Mouse (Mus musculus) stomach, embryonic 16.5 days (tissue): ENCODE data around the gene Rpl24. TPM values are rescaled to one million over a fixed set of nuclear protein-coding genes. Genes with fewer than 3 reads are reported as not detected.
"Not testable (repeated sequence)": the region's sequence is repeated elsewhere in the genome, so short reads cannot be mapped to it uniquely, and the experiment has no call there.

Experiments
- ATAC-seq: fragments of 200-750 bp; cut with Nextera tagmentation; 2 replicates; pipeline ENCODE4 v1.8.0; 2017; ENCODE audit warnings: moderate number of reproducible peaks, moderate TSS enrichment; ENCODE audit not compliant: insufficient read depth, low FRiP score
- H3K27ac ChIP-seq: fragments of 300-500 bp; sonication (generic); 2 replicates; pipeline ENCODE4 v1.5.1; 2014; ENCODE audit warnings: low read length
- H3K27me3 ChIP-seq: fragments of 300-500 bp; sonication (generic); 2 replicates; pipeline ENCODE4 v1.6.1; 2014; ENCODE audit warnings: low read length, control low read depth, mixed read lengths; ENCODE audit not compliant: control insufficient read depth, insufficient read depth
- H3K36me3 ChIP-seq: fragments of 300-500 bp; sonication (generic); 2 replicates; pipeline ENCODE4 v1.6.1; 2014; ENCODE audit warnings: low read length; ENCODE audit not compliant: control insufficient read depth, insufficient read depth
- H3K4me1 ChIP-seq: fragments of 300-500 bp; sonication (generic); 2 replicates; pipeline ENCODE4 v1.6.1; 2014; ENCODE audit warnings: low read length, control low read depth, mixed read lengths; ENCODE audit not compliant: control insufficient read depth, insufficient read depth
- H3K4me2 ChIP-seq: fragments of 300-500 bp; sonication (generic); 2 replicates; pipeline ENCODE4 v1.6.1; 2014; ENCODE audit warnings: low read depth, low read length, mixed read lengths
- H3K4me3 ChIP-seq: fragments of 300-500 bp; sonication (generic); replicated peaks from 2 replicates; pipeline ENCODE4 v1.5.1; 2014; ENCODE audit warnings: mild to moderate bottlenecking, low read length
- H3K9ac ChIP-seq: fragments of 300-500 bp; sonication (generic); 2 replicates; pipeline ENCODE4 v1.6.1; 2014; ENCODE audit warnings: low read length
- H3K9me3 ChIP-seq: fragments of 300-500 bp; sonication (generic); replicated peaks from 2 replicates; pipeline ENCODE4 v1.6.1; 2016; ENCODE audit warnings: low read length, control low read depth; ENCODE audit not compliant: control insufficient read depth
- WGBS: fragments of 180-500 bp; shearing (Covaris S2); extraction: QIAGEN DNeasy Blood & Tissue Kit; methylation state at CpG from one replicate; pipeline ENCODE4 v1.1.7; 2014; 5-methylcytosine and 5-hydroxymethylcytosine counted together
- polyA plus RNA-seq: library from polyadenylated mRNA; unstranded; fragments of >200 nt; fragmentation: Nextera tagmentation; extraction: Ambion mirVana; gene quantifications from 2 replicates; pipeline ENCODE4 v1.2.1, GENCODE M21; 2015

The Rpl24 gene
- polyA plus RNA-seq, 1 experiment from 2014 or later: 735 TPM

DNA sequence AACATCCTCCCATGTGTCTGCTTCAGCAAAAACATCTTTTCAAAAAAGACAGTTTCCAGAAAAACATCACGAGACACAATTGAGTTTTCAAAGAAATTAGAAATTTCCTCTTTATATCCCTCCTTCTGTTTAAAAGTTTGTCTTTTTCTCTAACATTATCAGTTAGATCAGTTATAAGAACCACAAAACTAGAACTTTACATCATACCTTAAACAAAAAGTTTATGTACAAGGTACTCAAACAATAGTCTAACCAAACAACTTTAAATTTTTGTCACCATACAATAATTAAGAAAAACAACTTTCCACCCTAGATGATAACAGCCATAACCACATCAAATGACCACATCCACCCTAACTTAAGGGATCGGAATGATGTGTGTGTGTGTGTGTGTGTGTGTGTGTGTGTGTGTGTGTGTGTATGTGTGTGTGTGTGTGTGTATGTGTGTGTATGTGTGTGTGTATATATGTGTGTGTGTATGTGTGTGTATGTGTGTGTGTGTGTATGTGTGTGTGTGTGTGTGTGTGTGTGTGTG, 18.1 kb upstream of the Rpl24 start:
- not testable (repeated sequence) for H3K36me3 ChIP-seq, H3K27ac ChIP-seq
- 84% methylated on average over 2 of the region's 2 CpGs for WGBS

DNA sequence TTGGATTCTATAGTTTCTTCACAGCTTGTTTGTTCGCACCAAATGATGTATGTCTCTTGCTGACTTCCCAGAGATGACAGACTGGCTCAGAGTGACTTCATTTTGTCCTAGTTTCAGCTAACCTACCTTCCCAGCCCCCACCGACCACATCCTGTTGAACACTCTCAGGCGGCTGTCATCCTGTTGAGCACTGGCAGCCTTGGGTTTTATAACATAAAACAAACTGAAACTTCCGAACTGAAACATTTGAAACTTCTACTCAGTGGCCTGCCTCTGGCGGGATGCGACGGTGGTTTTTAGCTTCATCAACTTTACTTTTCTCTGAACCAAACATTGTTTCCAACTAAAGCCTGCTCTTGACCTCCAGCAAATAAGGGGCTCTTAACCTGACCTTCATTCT, 17.1 kb upstream of the Rpl24 start:
- 36% methylated on average over 7 of the region's 7 CpGs for WGBS
- no peak overlapping the region for H3K4me2 ChIP-seq
- no peak overlapping the region for H3K4me3 ChIP-seq
- H3K27ac ChIP-seq: no peak overlapping the region
- no peaks in the 10 kb centered on the region for H3K36me3 ChIP-seq
- no peaks in the 10 kb centered on the region for H3K27me3 ChIP-seq
- no peak overlapping the region for H3K9ac ChIP-seq
- ATAC-seq: no peak
- H3K4me1 ChIP-seq: no peaks in the 10 kb centered on the region
- H3K9me3 ChIP-seq: no peaks in the 10 kb centered on the region

More for the DNA sequence above, 18.1 kb upstream of the Rpl24 start:
- not testable (repeated sequence) for ATAC-seq, H3K9ac ChIP-seq, H3K9me3 ChIP-seq, H3K4me2 ChIP-seq, H3K4me3 ChIP-seq, H3K4me1 ChIP-seq, H3K27me3 ChIP-seq

- Histone ChIP-seq H3K4me1 (no peaks in the 10 kb centered on the region), H3K4me2 (no peak overlapping the region), H3K4me3 (no peak overlapping the region), H3K27me3 (no peaks in the 10 kb centered on the region), H3K9me3 (no peaks in the 10 kb centered on the region), H3K9ac (no peak overlapping the region), H3K36me3 (no peaks in the 10 kb centered on the region), H3K27ac (0 out of 2 replicates have a peak overlapping the region, but pooled peaks have one; percentile 14)
- ATAC-seq: no peak
- 61% methylated on average over 3 of the region's 3 CpGs for WGBS
Measured at GRCm38 (mm10) chr16:55950462-55950861, 15.6 kb upstream of the Rpl24 start.

- Histone ChIP-seq H3K4me2 (peak overlapping the region; percentile 40), H3K27ac (no peak overlapping the region), H3K4me1 (no peaks in the 10 kb centered on the region), H3K9me3 (no peaks in the 10 kb centered on the region), H3K4me3 (peak overlapping the region; percentile 12), H3K27me3 (no peaks in the 10 kb centered on the region), H3K9ac (no peak overlapping the region), H3K36me3 (no peaks in the 10 kb centered on the region)
- WGBS: 39% methylated on average over 19 of the region's 19 CpGs
- no peak for ATAC-seq
Measured at GRCm38 (mm10) chr16:55950946-55951678, 15.0 kb upstream of the Rpl24 start.

DNA sequence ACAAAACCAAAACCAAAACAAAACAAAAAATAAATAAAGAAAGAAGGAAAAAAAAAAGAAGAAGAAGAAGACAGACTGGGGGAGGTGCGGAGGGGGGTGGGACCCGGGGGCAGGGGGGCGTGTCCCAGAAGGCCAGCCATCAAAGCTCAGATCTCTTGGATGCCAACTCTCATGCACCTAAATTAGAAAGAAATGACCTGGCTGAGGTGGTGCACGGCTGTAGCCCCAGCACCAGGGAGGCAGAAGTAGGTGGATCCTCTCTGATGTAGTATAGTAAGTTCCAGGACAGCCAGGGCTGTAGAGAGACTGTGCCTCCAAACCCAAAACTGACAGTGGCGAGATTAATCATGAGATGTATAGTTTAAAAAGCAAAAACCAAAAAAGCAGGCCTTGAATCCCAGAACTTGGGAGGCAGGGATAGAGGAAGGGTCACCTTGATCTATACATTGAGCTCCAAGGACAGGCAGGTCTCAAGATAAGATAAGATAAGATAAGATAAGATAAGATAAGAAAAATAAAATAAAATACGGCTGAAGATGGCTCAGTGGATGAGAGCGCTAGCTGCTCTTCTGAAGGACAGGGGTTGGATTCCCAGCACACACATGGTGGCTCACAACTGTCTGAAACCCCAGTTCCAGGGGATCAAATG, 14.3 kb upstream of the Rpl24 start:
- Histone ChIP-seq H3K4me2 (no peak overlapping the region; the same call in 1 of the 2 replicates), H3K27me3 (no peaks in the 10 kb centered on the region), H3K9me3 (no peaks in the 10 kb centered on the region), H3K27ac (no peak overlapping the region), H3K4me3 (no peak overlapping the region), H3K9ac (no peak overlapping the region), H3K4me1 (no peaks in the 10 kb centered on the region), H3K36me3 (no peaks in the 10 kb centered on the region)
- no peak for ATAC-seq
- 67% methylated on average over 7 of the region's 7 CpGs for WGBS

- H3K9me3 ChIP-seq: no peaks in the 10 kb centered on the region
- no peaks in the 10 kb centered on the region for H3K36me3 ChIP-seq
- H3K4me3 ChIP-seq: no peak overlapping the region
- H3K9ac ChIP-seq: no peak overlapping the region
- H3K4me1 ChIP-seq: no peaks in the 10 kb centered on the region
- no peaks in the 10 kb centered on the region for H3K27me3 ChIP-seq
- H3K4me2 ChIP-seq: no peak overlapping the region
- H3K27ac ChIP-seq: no peak overlapping the region
- no peak for ATAC-seq
Measured at GRCm38 (mm10) chr16:55952771-55953170, 13.3 kb upstream of the Rpl24 start.

DNA sequence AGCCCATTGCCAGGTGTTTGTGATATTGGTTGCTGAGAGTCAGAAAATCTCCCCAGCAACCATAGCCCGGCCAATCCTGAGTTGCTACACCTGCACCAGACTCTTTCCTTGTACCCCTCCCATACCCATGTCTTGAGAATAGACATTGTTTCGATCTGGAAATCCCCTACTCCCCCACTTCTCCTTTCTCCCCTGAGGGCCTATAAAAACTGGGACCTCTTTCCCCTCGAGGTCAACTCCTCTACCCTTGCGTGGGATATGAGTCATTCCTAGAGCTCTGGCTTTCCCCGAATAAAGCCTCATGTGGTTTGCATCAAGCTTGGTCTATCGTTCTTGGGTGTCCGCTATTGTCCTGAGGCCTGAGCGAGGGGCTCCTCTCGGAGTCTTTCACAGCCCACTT, 11.9 kb upstream of the Rpl24 start:
- not testable (repeated sequence) for H3K27me3 ChIP-seq, H3K9ac ChIP-seq, H3K27ac ChIP-seq, ATAC-seq, H3K4me2 ChIP-seq, H3K4me3 ChIP-seq, H3K4me1 ChIP-seq, H3K9me3 ChIP-seq, H3K36me3 ChIP-seq
- WGBS: 91% methylated on average over 9 of the region's 9 CpGs

DNA sequence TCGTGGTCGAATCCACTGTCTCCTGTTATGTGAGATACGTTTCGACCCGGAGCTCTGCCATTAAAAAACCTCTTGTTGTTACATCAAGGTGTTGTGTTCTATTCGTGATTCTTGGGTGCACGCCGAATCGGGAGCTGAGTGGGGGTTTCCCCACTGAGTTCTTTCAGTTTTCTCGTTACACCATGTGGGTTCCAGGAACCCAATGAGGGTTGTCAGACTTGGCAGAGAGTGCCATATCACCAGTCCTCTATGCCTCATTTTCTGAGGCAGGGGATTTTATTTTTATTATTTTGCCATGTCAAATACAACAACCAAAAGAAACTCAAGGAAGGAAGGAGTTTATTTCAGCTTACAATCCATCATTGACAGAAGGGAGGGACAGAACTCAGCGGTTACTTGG, 3.0 kb upstream of the Rpl24 start:
- not testable (repeated sequence) for H3K4me3 ChIP-seq, ATAC-seq, H3K27me3 ChIP-seq, H3K4me1 ChIP-seq, H3K27ac ChIP-seq, H3K9me3 ChIP-seq, H3K36me3 ChIP-seq, H3K9ac ChIP-seq, H3K4me2 ChIP-seq
- 90% methylated on average over 5 of the region's 11 CpGs for WGBS

DNA sequence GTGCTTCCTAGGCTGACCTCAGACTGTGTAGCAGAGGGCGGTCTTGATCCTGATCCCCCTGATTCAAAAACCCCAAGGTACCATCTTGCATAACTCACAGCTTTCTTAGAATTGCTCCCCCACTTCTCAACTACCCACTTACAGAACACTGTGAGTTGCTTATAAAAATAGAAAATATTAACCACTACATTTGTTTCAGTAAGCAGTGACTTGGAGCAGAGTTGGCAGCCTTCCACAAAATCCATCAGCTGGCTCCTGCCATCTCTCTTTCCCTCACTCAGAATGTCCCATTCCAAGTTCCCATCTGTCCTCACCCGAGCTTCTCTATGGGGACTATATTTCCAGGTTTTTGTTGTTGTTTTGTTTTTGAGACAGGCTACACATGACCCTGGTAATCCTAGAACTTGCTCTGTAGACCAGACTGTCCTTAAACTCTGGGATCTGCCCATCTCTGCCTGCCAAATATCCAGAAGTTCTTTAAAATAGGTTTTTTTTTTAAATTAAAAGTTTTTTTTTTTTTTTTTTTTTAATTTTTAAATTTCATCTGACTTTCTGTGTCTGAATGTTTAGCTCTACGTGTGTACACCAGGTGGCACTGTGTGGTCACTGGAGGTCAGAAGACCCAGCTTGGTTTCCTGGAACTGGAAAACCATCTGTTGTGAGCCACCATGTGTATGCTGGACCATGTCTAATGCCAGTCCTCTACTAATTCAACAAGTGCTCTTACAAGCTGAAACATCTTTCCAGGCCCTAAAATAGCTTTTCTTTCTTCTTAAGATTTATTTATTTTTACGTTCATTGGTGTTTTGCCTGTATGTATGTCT, 1.7 kb upstream of the Rpl24 start:
- H3K4me2 ChIP-seq: no peak overlapping the region
- no peak overlapping the region for H3K27ac ChIP-seq
- H3K4me1 ChIP-seq: peaks cover 12% of the 10 kb centered on the region
- H3K36me3 ChIP-seq: peaks cover 5% of the 10 kb centered on the region; the same call in 1 of the 2 replicates
- no peak overlapping the region for H3K4me3 ChIP-seq
- H3K9ac ChIP-seq: no peak overlapping the region
- H3K9me3 ChIP-seq: no peaks in the 10 kb centered on the region
- H3K27me3 ChIP-seq: no peaks in the 10 kb centered on the region
- ATAC-seq: no peak
- 58% methylated on average over 4 of the region's 4 CpGs for WGBS
